Mouse (Mus musculus): ENCODE results near the gene Pak6. TPM values are rescaled to one million over a fixed set of nuclear protein-coding genes. Genes with fewer than 3 reads are reported as not detected.

Pak6 gene
- total RNA-seq, 2 experiments from 2014 or later: 13.5 to 15.3 TPM

DNA sequence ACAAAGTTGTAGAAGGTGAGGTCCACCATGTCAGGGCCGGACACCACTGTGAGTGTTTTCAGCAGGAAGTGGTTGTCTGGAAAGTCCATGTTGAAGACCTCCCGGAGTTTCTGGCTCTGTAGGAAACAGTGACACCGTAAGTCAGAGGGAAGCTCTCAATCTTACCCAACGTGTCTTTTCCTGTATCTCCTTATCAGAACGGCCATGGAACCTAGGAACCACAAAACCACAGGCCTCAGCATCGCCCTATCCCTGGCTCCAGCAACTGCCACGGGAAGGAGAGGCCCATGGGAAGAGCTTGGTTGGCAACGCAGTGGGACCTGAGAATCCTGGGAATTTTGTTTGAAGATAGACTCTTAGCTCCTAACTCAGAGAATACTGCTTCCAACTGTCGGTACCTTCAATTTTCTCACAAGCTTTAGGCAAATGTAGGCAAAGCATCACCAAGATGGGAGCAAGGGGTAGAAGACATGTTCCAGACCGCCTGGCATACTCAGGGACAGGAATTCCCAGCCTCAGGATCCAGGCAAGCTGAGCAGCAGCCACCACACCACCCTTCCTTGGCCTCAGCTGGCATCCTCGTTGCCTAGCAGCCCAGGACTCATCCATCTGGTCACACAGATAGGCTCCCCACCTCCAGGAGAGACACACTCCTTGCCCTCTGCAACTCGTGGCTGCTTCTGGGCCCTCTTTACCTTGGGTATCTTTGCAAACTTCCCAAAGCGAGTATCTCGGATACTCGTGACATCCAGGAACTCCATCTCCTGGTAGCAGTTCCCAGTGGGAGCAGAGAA is 60.8 kb downstream of the Pak6 start:
- intact Hi-C loops (cut with DNase I): no loop called here
- no peak for DNase-seq

DNA sequence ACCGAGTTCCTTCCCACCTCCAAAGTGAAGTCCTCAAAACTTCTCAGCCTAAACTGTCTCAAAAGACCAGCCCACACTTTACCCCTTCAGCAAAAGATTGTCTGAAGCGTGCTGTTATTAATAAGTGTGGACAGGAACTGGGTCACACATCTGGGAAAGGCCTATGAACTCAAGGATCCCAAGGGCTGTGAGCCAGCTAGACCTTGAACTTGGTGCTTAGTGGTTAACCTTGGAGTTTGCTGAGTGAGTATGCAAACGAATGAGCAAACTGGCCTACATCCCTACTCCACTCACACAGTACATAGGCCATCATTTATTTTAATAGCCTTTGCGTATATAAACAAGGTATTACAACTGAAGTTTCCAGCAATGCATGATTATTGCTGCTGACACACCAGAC is 62.4 kb downstream of the Pak6 start:
- intact Hi-C loops (cut with DNase I): no loop called here
- no peak for DNase-seq

DNA sequence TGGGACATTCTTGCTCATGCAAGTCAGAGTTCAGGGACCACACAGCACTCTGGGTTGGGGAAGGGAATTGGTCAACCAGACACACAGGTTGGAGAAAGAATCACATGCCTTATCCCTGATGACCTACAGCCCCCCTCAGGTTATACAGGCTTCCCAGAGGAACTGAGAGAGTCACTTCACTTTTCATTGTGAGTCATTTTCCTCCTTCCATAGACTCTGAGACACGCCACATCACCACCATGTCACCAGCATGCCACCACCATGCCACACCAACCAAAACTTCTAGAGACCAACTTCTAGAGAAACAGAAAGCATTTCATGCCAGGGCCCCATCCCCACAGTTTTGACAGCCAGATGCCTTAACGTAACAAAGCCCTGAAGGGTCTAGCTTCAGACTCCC is 63.8 kb downstream of the Pak6 start:
- DNase-seq: no peak
- intact Hi-C loops (cut with DNase I): no loop called here

DNA sequence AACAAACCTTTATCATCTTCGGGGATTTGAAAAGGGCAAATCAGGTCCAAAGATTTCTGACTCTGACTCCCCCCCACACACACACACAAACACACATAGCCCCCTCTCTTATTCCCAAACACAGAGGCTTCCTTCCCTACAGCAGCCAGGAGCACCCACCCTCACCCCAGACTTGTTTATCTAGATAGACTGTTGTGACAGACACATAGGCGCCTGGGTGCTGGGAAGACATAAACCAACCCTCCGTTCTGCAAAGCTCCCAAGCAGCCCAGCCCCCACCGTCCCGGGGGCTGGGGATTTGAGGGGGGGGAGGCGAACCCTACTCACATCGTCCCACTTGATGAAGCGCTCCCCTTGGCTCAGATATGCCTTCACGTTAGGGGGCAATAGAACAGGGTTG is 64.8 kb downstream of the Pak6 start:
- no peak for DNase-seq
- intact Hi-C loops (cut with DNase I): no loop called here

DNA sequence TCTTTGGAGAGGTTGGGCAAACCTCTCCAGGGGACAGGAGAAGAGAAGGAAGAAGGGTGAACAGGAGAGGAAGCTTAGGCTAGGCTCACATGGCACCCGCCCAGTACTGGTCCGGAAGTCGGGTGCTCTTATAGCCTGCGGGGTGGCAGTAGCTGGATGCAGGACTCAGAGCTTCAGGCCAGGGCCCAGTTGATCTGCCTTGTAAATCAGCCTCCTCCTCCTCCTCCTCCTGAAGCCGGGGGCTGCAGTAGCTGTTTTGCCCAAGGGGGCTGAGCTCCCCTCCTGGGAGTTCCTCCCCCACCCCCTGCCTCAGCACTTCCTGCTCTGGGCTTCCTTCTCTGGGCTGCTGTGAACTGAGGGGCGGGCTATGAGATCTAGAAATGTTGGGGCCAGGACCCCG is 65.2 kb downstream of the Pak6 start, which contains the start of gene Plcb2:
Plcb2 (minus strand) TSS at position 102 of the 400 bp plus-strand sequence.
- intact Hi-C loops (cut with DNase I): no loop called here
- DNase-seq: no peak

DNA sequence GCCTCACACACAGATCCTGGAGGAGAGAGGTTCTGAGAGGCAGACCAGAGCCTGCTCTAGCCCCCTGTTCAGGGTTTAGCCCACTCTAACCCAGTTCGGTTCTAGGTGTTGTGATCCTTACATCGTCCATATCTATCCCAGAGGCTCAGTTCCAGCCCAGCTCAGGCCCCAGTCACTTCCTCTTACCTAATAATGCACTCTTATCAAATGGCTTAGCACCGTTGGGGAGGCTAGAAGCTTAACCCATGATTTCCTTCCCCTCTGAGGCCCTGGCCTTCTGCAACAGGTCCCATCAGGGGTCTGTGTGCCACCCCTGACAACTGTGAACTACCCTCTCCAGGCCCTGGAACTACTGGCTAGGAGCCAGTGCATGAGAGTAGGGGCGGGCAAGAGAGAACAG is 66.1 kb downstream of the Pak6 start:
- no peak for DNase-seq
- intact Hi-C loops (cut with DNase I): no loop called here

DNA sequence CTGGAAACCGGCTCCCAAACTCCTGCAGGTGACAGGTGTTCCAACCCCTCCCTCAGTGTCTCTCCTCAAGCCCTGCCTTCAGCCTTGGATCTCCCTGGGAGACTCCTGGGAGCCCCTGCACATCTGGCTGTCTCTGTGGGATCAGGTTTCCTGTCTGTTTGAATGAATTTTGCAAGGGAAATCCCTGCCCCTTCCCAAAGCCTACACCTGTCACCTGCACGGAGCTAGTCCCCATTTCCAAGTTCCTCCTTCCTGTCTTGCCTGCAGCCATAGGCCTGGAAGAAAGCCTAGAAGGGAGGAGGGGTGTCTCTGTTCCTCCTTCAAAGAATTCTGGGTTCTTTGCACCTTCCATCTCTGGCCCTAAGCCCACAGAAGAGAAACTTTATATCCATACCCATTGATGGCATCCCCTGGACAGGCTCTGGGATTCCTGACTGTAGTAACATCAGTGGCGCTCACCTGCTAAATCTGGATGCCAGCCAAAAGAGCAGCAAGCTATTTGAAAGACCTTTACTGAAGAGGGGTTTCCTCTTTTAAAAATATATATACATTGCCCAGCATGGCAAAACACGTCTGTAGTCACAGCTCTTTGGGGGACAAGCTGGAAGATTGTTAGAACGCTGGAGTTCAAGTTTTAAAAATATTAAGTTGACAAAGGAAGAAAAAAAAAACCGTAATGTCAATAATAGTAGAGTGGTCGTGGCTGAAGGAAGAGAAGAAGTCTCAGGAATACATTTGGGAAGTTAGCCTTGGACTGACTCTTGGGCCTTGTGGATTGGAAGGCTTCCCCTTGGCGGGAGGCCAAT is 66.9 kb downstream of the Pak6 start:
- DNase-seq: no peak
- intact Hi-C loops (cut with DNase I): loop anchor here (1.0 kb wide), 2 partner anchors 30 to 92 kb away; no protein-coding TSS in a partner anchor

DNA sequence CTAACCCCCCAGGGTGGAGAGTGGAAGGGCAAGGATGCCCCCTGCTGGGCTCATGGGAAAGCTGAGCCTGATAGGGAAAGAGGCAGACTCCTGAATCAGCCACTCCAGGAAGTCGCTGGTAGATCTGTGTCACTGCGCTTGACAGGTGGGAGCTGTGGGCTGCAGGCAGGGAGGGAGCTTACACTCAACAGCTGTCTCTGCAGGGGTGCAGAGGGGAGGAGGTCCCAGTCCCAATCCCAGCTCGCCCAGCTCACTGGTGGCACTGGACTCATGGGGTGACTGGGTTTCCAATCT is 67.5 kb downstream of the Pak6 start:
- intact Hi-C loops (cut with DNase I): loop anchor here (1.0 kb wide), 2 partner anchors 30 to 92 kb away; no protein-coding TSS in a partner anchor
- DNase-seq: peak; percentile 84 to 88

DNA sequence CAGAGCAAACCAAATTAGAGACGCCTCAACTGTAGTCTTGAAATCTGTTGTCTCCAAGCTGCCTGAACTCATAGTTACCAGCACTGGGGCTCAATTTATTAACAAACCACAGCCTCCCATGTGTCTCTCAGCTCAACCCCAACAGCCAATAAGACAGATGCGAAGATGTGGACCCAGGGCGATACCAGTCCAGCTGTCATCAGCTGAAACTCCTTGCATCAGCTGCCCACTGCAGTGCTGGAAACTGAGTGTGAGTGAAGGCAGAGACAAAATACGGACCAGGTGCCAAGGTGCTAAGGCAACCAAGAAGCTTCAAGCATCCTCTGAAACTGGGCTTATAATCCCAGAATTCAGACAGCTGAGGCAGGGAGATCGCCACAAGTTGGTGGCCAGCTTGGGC is 68.9 kb downstream of the Pak6 start:
- no peak for DNase-seq
- intact Hi-C loops (cut with DNase I): no loop called here

DNA sequence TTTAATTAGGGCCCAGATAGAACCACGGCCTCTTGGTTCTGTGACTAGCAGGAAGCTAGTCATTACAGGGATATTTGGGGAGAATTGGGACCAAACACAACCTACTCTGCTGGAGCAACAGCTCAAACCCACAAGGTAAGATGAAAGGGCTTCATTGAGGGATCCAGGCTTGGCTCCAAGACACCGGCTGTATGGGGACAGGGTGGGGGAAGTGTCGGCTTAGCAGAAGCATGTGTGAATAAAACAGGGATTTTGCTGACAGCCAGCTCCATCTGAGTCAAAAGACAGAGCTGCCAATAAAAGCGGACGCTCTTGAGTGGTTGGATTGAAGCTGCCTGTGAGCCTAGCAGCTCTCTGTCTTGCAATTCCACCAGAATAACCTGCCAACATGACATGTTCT is 70.2 kb downstream of the Pak6 start:
- intact Hi-C loops (cut with DNase I): no loop called here
- DNase-seq: no peak

DNA sequence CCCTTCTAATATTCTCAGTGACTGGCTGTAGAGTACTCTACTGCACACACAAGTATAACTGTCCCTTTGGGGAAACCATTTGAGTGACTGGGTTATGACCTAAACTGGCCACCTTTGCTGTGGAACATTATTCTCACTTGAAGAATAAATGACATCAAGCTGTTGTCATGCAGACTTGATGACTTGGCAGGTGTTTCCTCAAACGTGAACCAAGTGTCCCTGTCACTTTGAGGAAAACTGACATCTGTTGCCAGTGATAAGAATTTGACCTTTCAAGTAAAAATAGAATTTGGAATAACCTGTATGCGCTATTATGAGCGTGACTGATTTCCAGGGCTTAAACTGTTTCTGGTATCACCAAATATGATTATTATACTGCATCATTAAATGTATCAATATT is 77.2 kb downstream of the Pak6 start:
- DNase-seq: no peak
- intact Hi-C loops (cut with DNase I): no loop called here

DNA sequence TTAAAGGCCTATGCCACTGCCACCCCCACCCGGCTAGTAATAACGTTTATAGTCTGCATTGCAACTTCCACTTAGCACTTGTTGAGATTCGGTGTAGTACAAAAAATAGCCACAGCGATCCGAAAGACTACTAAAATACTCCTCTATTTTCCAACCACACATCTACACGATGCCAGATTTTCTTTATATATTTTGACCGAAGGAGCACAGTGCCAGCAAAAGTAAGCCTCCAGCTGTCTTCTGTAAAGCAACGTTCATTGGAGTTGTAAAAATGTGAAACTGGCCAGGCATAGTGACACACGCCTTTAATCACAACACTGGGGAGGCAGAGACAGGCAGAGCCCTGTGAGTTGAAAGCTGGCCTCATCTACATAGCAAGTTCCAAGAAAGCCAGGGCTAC is 78.1 kb downstream of the Pak6 start:
- intact Hi-C loops (cut with DNase I): no loop called here
- DNase-seq: no peak

DNA sequence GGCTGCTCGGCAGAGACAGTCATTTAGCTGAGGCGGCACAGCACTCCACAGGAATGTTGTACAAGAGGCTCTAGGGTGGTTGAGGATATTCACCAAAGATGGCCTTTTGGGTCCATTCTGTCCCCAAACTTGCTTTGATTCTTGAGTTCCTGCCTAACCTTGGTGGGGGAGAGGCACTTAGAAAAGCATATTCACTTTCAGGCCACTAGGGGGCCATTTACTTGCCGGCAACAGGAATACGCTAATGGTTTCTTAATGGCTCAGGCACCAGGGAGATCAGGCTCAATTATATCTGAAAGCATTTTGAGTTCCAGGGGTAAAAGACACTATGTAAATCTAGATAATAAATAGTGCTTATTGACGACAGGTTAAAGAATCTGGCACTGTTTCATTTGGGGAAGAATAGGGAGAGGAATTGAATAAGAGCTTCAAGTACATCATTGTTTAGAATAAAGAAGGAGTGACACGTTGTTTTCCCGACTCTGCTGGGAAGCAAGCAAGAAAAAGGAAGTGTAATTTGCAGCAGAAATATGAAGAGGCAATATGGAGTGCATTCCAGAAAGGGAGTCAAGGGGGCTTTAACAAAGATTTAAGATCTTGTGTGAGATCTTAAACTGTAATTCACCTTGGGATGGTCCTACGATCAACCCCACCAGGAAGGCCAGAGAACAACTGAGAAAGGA is 80.3 kb downstream of the Pak6 start:
- peak; percentile 54 to 63 for DNase-seq
- intact Hi-C loops (cut with DNase I): loop anchor here (2.0 kb wide), 1 partner anchor 139 kb away; no protein-coding TSS in a partner anchor

DNA sequence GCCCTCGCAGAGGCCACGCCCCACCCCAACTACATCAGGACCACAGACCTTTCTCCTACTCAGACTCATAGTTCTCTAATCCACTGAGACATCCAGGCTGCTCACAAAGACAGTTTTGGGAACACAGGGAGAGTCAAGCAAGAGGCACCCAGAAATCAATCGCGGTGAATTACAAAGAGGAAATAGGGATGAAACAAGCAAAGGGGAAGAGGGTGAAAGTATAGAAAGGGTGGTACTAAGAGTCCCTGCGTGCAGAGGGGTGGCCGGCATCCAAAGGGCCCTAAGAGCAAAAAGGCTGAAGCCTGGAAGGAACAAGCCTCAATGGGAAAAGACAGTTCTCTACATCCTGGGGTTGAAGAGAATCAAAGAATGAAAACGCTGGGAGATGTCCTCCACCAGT is 81.5 kb downstream of the Pak6 start:
- no peak for DNase-seq
- intact Hi-C loops (cut with DNase I): no loop called here

DNA sequence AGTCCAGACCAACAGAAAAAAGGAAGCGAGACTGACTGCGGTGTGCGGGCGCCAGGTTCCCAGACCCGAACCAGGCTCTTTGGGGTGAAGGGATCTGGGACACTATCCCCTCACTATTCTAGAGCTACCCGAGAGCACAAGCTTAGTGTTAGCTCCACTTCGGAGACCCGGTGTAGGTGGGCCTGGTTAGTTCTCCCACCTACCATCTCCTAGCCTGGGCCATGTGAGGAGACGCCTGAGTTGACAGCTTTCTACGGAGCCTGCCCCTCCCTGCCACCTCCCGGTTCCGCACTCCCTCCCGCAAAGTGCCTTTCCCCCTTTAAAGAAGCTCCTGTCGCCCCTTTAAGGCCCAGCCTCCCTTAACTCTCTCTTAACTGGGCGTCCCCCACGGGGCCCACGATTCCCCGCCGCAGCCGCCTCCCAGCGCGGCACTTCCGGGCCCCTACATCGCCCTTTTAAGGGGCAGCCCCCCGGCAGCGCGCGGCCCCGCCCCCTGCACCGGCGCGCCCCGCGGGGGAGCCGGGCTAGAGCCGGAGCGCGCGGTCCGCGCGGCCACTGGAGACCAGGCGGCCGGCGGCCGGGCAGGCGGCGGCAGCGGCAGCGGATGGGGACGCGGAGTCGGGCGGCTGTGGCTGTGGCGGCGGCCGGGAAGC is 82.3 kb downstream of the Pak6 start, which contains the start of gene Inafm2:
Inafm2 (plus strand) TSS at position 527 of the 653 bp plus-strand sequence.
- DNase-seq: peak; percentile 91 to 93
- intact Hi-C loops (cut with DNase I): no loop called here

DNA sequence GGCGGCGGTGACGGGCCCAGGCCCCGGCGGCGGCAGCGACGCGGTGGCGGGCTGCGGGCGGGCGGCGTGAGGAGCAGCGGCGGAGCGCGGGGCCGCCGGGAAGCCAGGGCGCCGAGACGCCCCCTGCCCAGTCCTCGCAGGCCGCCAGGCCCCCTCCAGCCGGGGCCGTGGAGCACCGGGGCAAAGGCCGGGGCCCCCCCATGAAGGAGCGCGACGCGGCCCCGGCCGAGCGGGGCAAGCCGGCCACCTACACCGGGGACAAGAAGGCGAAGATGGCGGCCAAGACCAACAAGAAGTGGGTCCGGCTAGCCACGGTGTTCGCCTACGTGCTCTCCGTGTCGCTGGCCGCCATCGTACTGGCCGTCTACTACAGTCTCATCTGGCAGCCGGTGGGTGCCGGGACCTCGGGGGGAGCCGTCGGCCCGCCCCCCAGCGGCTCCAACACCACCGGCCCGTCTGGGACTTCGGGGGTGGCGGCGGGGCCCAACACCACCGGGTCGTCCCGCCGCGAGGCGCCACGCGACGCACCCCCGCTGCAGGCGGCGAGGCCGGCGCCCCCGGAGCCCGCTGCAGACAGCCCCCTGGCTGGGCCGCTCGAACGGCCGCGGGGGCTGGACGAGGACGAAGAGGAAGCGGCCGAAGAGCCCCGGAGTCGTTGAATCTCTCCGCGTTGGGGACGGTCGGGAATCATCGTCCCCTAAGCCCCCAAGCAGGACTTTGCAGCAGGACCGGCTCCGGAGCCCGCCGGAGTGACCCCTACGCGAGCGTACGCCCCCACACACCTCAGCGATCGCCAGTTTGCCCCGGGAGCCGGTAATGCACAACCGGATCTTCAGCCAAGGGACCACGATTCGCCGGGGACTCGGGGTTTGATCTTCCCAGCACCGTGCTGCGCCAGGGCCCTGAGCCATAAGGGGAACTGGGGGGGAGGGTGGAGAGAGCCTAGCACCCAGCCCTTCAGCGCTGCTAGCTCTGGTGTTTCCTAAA is 83.1 kb downstream of the Pak6 start:
- intact Hi-C loops (cut with DNase I): loop anchor here (1.0 to 2.0 kb wide), 2 partner anchors 16 to 33 kb away; partner anchors contain the start of genes Ccdc9b and Disp2
- DNase-seq: peak; percentile 51 to 59

DNA sequence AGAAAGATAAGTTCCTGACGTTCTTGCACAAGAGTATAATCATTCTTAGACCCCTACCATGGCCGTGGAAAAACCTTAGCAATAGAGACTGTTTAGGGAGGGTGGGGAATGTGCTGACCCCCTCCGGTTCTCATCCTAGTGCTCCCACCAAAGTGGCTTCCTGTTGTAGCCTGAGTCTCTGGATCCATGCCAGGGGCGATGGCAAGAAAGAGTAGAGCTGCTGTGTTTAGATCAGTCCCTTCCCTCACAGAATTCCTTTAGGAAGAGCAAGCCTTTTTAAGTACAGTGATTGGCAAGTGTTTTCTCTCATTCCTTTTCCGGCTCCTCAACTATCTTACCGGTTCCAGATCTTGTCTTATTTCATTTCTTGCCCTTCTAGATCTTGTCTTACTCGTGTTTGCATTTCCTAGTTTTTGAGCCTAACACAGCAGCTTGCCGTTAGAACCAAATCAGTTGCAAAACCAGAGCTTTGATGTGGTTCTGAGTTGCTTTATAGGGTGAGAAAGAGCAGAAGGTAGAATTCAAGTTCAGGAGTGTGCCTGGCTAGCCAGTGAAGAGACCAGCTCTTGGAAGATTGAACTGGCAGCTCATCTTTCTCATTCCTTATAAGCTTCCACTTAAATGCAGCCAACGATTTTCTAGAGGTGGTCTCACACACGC is 84.3 kb downstream of the Pak6 start:
- DNase-seq: peak in 1 of 2 experiments; percentile 53
- intact Hi-C loops (cut with DNase I): loop anchor here (2.0 kb wide), 1 partner anchor 31 kb away; the partner anchor contains the start of gene Disp2

Data from heart, postnatal 10 days (tissue).